Mouse (Mus musculus) left cerebral cortex, adult 2 months (tissue): ENCODE results near the gene Afmid. TPM values are rescaled to one million over a fixed set of nuclear protein-coding genes. Genes with fewer than 3 reads are reported as not detected.
A peak's percentile ranks its signal among the peaks of the same experiment; 100 is the strongest.
"Not testable (repeated sequence)": the region's sequence is repeated elsewhere in the genome, so short reads cannot be mapped to it uniquely, and the experiment has no call there.

ENCODE experiments used
- DNase-seq, 2 experiments: peaks; one replicate each; pipeline ENCODE4 v3.0.0; 2021 to 2022; ENCODE audit warnings: low spot score in 2 of 2, mixed read lengths in 1 of 2; ENCODE audit errors: extremely low spot score in 1 of 2
- H3K27ac ChIP-seq: fragments of 200-600 bp; 2 replicates; pipeline ENCODE4 v1.8.1; 2022
- H3K4me3 ChIP-seq: fragments of 200-600 bp; 2 replicates; pipeline ENCODE4 v1.8.1; 2022
- CTCF ChIP-seq: fragments of 200-600 bp; IDR thresholded peaks from 2 replicates; pipeline ENCODE4 v1.8.1; 2022; ENCODE audit warnings: antibody characterized with exemption, mild to moderate bottlenecking, moderate library complexity
- intact Hi-C: fragments of 180-260 bp; cut with DNase I; formaldehyde crosslinking; loops from one replicate; pipeline ENCODE4 v1.15.1; 2025
- total RNA-seq, 2 experiments: library from RNA; stranded (reverse); gene quantifications; 2 replicates each; pipeline ENCODE4 v1.2.3; 2021

The Afmid gene
- total RNA-seq, 2 experiments from 2014 or later = 5.2 to 8.5 TPM

DNA sequence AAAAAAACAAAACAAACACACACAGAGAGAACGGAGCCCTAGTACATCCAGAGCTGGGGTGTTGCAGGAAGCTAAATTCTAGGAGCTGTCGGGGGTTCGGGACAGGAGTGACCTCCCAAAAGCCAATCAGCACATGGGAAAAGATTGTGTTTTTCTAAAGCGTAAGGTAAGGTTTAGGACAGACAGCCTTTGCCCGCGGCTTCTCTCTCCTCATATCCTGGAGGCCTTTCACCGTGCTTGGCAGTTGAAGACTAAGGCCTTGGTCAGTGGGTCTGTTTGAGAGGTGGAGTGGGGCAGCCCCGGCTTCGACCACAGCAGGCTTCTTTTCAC, 43.1 kb upstream of the Afmid start:
- Histone ChIP-seq H3K27ac (no peak overlapping the region), H3K4me3 (peak overlapping the region; percentile 20; the same call in 1 of the 2 replicates)
- no peak for TF ChIP-seq CTCF
- DNase-seq = no peak
- intact Hi-C loops = no loop called here

DNA sequence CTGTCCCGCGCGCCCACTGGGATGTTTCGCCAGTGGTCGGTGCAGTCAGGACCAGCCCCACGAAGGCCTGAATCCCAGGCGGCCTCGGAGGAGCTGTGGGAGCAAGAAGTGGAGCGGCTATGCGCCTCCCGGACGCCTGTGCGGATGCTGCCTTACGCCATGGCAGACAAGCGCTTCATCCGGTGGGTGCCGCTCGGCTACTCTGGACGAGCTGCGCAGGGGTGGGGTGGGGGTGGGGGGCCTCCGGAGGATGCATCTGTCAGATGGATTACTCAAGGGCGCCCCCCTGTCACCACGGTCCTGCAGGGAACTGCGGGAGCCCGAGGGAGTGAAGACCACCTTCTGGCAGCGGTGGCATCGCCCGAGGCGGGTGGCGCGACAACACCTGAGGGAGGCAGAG, 42.6 kb upstream of the Afmid start:
- H3K27ac ChIP-seq = no peak overlapping the region
- intact Hi-C loops = no loop called here
- peak overlapping the region; percentile 20 for H3K4me3 ChIP-seq
- peak; percentile 78 for TF ChIP-seq CTCF
- peak in 1 of 2 experiments; percentile 50 for DNase-seq

DNA sequence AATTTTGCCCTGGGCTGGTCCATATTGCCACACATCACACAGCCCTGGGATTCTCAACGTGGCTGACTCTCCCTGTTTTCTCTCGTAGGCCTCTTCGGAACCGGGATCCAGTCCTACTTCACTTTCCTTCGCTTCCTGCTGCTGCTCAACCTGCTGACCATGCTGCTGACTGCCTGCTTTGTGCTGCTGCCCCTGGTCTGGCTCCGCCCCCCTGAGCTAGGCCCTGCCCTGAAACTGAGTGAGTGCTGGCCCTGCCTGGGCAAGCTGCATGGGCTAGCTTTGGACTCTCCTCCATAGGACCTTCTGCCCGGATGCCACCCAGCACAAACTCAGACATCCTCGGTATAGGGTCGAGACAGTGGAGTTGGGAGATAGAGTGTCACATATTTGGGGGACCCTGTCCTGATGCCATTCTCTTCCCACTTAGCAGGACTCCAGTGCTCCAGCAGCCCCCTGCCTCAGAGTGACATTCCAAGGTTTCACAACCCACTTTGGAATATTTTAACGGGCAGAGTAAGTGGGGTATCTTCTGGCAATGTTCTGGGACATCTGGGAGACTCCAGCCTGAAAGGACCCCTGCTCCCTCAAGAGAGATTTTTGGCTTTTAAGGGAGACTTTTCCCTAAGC, 41.9 kb upstream of the Afmid start:
- TF ChIP-seq CTCF = no peak
- intact Hi-C loops = loop anchor here (2.0 kb wide), 1 partner anchor 71 kb away; no protein-coding TSS in a partner anchor
- H3K27ac ChIP-seq = no peak overlapping the region
- H3K4me3 ChIP-seq = no peak overlapping the region
- DNase-seq = no peak

DNA sequence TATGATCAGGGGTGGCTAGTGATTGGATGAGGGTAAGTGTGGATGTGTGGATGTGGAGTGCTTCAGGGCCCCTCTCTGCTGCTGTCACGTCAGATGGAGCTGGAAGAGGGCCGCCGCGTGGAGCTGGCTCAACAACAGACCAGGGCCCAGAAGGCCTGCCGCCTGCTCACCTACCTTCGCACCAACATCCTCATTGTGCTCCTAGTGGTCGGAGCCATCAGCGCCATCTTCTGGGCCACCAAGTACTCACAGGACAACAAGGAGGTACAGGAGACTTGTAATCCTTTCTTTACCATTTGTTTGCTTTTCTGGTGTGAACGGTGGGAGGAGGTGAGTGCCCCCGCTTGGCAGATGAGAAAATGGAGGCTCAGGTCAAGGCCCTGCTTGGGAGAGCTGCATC, 39.4 kb upstream of the Afmid start:
- DNase-seq = peak in 1 of 2 experiments; percentile 56
- Histone ChIP-seq H3K4me3 (no peak overlapping the region), H3K27ac (no peak overlapping the region)
- TF ChIP-seq CTCF = peak; percentile 68
- intact Hi-C loops = no loop called here

DNA sequence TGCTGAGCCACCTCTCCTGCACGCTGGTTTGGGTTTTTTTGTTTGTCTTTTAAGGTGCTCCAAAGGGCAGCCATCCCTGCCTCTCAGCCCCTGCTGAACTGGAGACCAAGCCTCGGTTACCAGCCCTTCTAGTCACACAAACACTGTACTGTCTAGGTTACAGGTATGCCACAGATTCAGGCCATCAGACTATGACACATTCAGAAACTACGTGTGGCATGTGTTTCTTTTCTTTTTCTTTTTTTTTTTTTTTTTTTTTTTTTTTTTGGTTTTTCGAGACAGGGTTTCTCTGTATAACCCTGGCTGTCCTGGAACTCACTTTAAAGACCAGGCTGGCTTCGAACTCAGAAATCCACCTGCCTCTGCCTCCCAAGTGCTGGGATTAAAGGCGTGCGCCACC, 37.2 kb upstream of the Afmid start:
- DNase-seq, intact Hi-C loops, H3K4me3 ChIP-seq, H3K27ac ChIP-seq: not testable (repeated sequence)

DNA sequence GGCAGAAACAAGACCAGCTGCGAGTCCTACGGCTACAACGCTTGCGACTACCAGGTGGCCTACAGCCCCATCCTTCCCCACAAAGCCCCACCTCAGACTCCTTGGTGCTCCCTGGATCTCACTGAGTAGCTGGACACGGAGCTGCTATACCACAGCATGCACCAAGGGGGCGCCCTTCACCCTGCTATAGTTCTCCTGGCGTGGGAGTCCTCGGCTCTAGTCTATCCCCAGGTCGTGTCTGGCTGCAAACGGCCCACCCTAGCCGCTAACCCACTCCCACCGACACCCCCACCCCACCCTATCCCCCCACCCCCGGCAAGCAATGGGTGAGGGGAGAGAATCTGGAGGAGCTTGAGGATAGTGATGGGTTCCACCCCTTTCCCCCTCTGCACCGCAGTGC, 35.4 kb upstream of the Afmid start:
- intact Hi-C loops = loop anchor here (1.0 kb wide), 1 partner anchor 34 kb away; no protein-coding TSS in a partner anchor
- Histone ChIP-seq H3K27ac (no peak overlapping the region), H3K4me3 (no peak overlapping the region)
- DNase-seq = peak in 1 of 2 experiments; percentile 62
- TF ChIP-seq CTCF = peak; percentile 82

DNA sequence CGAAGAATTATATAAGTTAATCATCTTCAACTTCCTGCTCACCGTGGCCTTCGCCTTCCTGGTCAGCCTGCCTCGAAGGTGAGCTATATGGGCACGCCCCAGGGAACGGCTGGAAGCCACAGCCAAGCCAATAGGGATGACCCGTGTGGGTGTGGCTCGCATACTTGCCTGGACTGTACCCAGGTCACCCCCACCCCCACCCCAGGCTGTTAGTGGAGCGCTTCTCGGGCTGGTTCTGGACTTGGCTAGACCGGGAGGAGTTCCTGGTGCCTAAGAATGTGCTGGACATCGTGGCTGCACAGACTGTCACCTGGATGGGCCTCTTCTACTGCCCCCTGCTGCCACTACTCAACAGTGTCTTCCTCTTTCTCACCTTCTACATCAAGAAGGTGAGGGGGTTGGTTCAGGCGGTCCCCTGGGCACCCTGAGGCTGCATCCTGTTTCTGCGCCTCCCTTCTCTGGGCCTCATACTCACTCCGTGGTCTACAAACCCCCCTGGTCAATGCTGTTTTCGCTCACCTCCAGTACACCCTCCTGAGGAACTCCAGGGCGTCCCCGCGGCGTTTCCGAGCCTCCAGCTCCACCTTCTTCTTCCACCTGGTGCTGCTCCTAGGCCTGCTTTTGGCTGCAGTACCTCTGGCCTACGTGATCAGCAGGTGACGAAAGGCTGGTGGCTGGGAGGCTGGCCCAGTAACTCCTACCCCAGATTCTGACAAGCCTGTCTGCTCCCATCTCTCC, 34.9 kb upstream of the Afmid start:
- no peak; the same call in 1 of the 2 replicates for TF ChIP-seq CTCF
- Histone ChIP-seq H3K27ac (no peak overlapping the region), H3K4me3 (no peak overlapping the region)
- DNase-seq = no peak
- intact Hi-C loops = loop anchor here (1.0 kb wide), 1 partner anchor 33 kb away; no protein-coding TSS in a partner anchor

DNA sequence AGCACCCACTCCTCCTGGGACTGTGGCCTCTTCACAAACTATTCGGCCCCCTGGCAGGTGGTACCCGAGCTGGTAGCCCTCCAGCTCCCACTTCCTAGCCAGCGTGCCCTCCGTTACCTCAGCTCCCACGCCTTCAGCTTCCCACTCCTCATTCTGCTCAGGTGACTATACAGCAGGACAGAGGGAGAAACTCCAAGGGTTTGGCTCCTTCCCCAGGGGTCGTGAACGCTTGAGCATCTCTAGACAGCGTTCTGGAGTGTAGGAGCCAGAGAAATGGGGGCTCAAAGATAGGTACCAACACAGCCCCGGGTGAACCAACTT, 34.3 kb upstream of the Afmid start:
- DNase-seq = no peak
- Histone ChIP-seq H3K4me3 (no peak overlapping the region), H3K27ac (no peak overlapping the region)
- intact Hi-C loops = no loop called here
- no peak for TF ChIP-seq CTCF

DNA sequence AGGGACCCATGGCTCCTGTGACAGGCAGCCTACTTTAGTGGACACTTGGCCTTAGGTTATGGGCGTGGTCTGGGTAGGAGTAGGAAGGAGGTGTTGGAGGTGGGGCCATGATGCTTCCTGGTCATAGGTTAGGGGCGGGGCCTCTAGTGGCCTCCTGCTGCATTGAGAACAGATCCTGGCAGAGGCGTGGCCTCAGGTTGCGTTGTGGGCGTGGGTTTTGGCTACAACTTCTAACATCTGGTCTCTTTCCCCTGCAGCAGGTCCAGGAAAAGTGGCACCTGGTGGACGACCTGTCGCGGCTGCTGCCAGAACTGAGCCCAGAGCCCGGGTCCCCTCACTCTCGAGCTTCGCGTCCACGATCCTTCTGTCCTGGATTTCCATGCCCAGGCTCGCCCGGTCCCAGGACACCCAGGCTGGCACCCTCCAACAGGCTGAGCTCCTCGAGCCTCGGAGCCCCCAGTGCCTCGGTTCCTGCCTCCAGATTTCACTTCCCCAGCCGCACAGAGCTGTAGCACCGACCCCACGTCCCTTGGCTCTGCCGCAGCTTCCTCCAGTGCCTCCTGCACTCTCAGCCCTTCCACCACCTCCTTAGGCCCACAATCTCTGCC, 33.3 kb upstream of the Afmid start:
- no peak for TF ChIP-seq CTCF
- intact Hi-C loops = no loop called here
- Histone ChIP-seq H3K27ac (no peak overlapping the region), H3K4me3 (no peak overlapping the region)
- DNase-seq = no peak

DNA sequence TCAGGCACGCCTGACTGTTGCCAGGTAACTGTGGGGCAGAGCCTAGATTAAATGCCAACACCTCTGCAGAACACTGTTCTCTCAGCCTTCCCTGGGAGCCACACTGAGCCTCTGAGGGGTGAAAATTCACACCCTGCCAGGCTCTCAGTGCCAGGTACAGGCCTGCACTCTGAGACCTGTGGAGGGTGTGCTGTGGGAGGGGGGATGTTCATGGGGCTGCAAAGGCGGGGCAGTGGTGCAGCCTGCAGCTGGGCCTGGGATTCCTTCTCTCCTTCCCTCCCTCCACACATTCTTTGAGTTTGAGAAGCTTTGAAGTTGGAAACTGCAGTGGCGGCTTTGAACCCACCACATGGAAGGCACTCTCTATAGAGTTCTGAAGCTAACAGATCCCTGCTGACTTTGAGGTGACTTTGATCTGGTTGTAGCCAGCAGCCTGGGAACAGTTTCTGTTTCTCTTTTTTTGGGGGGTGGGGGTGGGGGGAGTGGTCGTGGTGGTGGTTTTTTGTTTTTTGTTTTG, 31.6 kb upstream of the Afmid start:
- no peak for DNase-seq
- Histone ChIP-seq H3K27ac (no peak overlapping the region), H3K4me3 (no peak overlapping the region)
- no peak for TF ChIP-seq CTCF
- intact Hi-C loops = no loop called here

DNA sequence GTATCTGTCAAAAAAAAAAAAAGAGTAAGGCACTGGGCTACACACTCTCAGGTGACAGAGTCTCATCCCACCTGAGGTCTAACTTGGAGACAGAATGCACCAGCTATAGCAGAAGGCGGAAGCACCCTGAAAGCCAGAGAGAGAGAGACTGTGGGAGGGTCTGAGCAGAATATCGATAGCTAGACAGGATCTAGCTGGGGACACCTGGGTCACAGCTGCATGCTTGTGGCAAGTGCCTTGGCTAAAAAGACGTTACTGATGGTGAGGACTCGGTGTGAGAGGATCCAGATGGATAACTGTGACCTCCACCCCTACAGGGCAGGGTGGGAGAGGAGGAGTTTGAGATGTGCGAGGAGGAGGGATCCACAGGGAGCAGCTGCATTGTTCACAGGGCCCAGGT, 28.8 kb upstream of the Afmid start:
- intact Hi-C loops = no loop called here
- Histone ChIP-seq H3K27ac (no peak overlapping the region), H3K4me3 (no peak overlapping the region)
- no peak for TF ChIP-seq CTCF
- DNase-seq = no peak

DNA sequence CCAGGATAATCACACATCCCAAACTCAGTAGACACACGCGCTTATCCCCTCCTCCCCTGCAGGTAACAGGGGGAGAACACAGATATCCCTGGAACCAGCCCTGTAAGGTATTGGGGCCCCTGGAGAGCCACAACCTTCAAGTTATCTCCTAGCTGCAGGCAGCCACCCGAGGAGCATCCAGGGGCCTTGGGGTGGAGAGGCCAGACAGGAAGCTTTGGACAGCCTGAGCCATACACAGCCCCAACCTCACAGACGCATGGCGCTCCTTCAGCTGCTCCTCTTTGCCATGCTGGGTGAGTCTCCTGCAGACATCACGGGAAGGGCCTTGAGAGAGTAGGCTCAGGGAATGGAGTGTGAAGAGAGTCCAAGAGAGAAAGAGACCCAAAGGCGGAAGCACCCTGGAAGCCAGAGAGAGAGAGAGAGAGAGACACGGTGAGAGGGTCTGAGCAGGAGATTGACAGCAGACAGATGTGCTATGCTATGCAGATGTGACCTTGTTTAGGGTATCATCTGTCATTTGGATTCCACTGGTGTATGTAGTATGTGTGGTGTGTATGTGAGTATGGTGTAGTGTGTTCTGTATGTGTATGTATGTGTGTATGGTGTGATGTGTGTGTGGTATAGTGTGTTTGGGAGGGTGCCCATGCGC, 28.1 kb upstream of the Afmid start, which contains the start of gene 6030468B19Rik:
Gene 6030468B19Rik, plus strand, starts transcription at position 150 of the 649 bp plus-strand sequence.
- DNase-seq = no peak
- no peak within 1 kb of the TSS for H3K27ac ChIP-seq
- intact Hi-C loops = no loop called here
- no peak within 1 kb of the TSS for H3K4me3 ChIP-seq
- TF ChIP-seq CTCF = no peak
